8 mouse cellular contexts compared by ENCODE assay signal in the genomic region with DNA sequence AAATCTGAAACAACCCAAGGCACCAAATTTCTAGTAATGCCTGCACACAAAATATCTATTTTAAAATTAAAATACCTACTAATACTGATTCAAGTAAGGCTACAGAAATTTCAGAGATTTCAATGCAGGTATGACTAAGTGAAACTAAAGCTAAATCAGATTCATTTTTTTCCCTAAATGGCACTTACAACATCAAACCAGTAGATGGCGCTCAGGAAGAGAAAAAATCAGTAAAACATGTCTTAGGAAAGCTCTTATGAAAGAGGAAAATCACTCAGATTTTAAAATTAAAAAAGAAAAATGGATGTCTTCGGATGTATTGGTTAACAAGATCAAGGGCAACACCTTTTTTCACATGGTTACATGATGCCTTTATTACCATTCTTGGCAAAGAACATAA.
DNase-seq lines count a peak whose midpoint lies in the region; ATAC-seq and TF ChIP-seq lines count a peak whose summit lies in the region.

No protein-coding gene starts in this region.

- peaks cover 46% of the 10 kb centered on the region for H3K36me3 ChIP-seq in heart, adult 2 months (ENCODE audit: control insufficient read depth, insufficient read depth, low read length)
- H3K36me3 ChIP-seq in heart, embryonic 10.5 days: no peaks in the 10 kb centered on the region

- H3K9me3 ChIP-seq in heart, embryonic 10.5 days: no peaks in the 10 kb centered on the region

- H3K4me3 ChIP-seq in heart, adult 2 months: no peak overlapping the region
- no peak overlapping the region for H3K4me3 ChIP-seq in heart, embryonic 10.5 days

- no peaks in the 10 kb centered on the region; the same call in 1 of the 2 replicates for H3K79me2 ChIP-seq in heart, adult 2 months (replicated peaks; ENCODE audit: control insufficient read depth, insufficient read depth, low read length)

- peak; percentile 75; the same call in 1 of the 2 replicates for ATAC-seq in erythroid progenitor cell, adult 5-6 weeks (replicated peaks; ENCODE audit: low FRiP score, poor library complexity, severe bottlenecking)

- no peak for TF ChIP-seq EP300 in heart, adult 2 months (IDR thresholded peaks at IDR 0.05; ENCODE audit: insufficient read depth, low read depth, low read length)

- 1% methylated on average over 2 of the region's 2 CpGs for WGBS in heart, adult 2 months
- 3% methylated on average over 2 of the region's 2 CpGs for WGBS in heart, embryonic 10.5 days

- no peak for TF ChIP-seq POLR2A in heart, adult 2 months (IDR thresholded peaks at IDR 0.05; ENCODE audit: insufficient read depth, low read depth, low read length)

- intact Hi-C loops in heart, adult 2 months (cut with DNase I): loop anchor here (10.0 kb wide), 1 partner anchor 189 kb away; no protein-coding TSS in a partner anchor

- DNase-seq in heart, adult 2 months: no peak
- DNase-seq in heart, adult 9 months (ENCODE audit: low spot score in 2 of 2): no peak
- peak; percentile 15 for DNase-seq in ovary, postnatal 14 days (ENCODE audit: low spot score)
- no peak for DNase-seq in ovary, adult 18-20 months (ENCODE audit: low spot score)
- peak; percentile 6 for DNase-seq in retina, postnatal 7 days (ENCODE audit: low read depth, low spot score)
- DNase-seq in cerebellum, postnatal 25 days: no peak
- DNase-seq in heart, embryonic 10.5 days (ENCODE audit: low spot score): no peak

- H3K9ac ChIP-seq in heart, adult 2 months (ENCODE audit: low read depth, low read length): no peak overlapping the region

- peak overlapping the region; percentile 53 for H3K27ac ChIP-seq in heart, adult 2 months
- H3K27ac ChIP-seq in heart, embryonic 10.5 days: no peak overlapping the region

- H3K27me3 ChIP-seq in heart, adult 2 months (ENCODE audit: control insufficient read depth, insufficient read depth, low read length): no peaks in the 10 kb centered on the region
- no peaks in the 10 kb centered on the region for H3K27me3 ChIP-seq in heart, embryonic 10.5 days (ENCODE audit: insufficient read depth, poor library complexity, severe bottlenecking)

- peak; percentile 89 for TF ChIP-seq CTCF in heart, adult 2 months (IDR thresholded peaks at IDR 0.05)

- peaks cover 2% of the 10 kb centered on the region for H3K4me1 ChIP-seq in heart, adult 2 months (ENCODE audit: control insufficient read depth, insufficient read depth, low read length)
- H3K4me1 ChIP-seq in heart, embryonic 10.5 days: no peaks in the 10 kb centered on the region

Comparison
In these comparisons a context has a peak if more than half of its experiments do, and no peak if none do; other contexts are left out.
1. DNase-seq: peak in ovary, postnatal 14 days (single experiment) and retina, postnatal 7 days (single experiment); none in heart, adult 2 months (0 of 2), heart, adult 9 months (0 of 2), ovary, adult 18-20 months (single experiment), cerebellum, postnatal 25 days (0 of 2) and heart, embryonic 10.5 days (single experiment).